Mouse (Mus musculus) G1E (cell line): ENCODE data around the gene Itpka.

Source experiments
- CTCF ChIP-seq: IDR thresholded peaks from 2 replicates; pipeline ENCODE4 v1.5.1; 2012; ENCODE audit warnings: low read depth, low read length, inconsistent platforms, mixed read lengths
- TAL1 ChIP-seq: conservative IDR thresholded peaks from 2 replicates; pipeline ENCODE4 v1.6.1; 2012; ENCODE audit warnings: low read depth, low read length, inconsistent platforms, mixed read lengths

DNA sequence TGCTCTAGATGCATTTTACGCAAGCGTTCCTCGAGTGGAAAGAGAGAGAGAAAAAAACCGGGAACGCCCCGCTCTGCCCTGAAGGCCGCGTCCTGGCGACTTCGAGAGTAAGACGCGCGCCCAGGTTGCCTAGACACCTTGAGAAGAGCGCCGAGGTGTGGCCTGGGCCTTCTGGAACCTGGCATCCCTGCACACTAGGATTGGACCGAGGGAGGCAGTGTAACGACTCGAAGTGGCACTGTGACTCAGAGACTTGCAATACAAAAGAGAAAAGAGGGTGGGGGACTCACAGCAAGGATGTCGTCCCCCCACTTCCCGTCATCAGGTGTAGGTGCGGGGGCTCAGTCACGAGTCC, 1.6 kb downstream of the Itpka start:
- TF ChIP-seq CTCF (no peak), TAL1 (no peak)
